Mouse (Mus musculus) CH12.LX (cell line): ENCODE data around the gene Fkbp1b. TPM values are rescaled to one million over a fixed set of nuclear protein-coding genes. Genes with fewer than 3 reads are reported as not detected.

Experiments used
- DNase-seq: peaks from one replicate; pipeline ENCODE4 v3.0.0-alpha.2; 2013; ENCODE audit errors: extremely low read depth
- H3K27ac ChIP-seq: 2 replicates; pipeline ENCODE4 v1.5.1; 2012; ENCODE audit warnings: low read depth, mild to moderate bottlenecking, control low read depth, moderate library complexity; ENCODE audit not compliant: insufficient read depth
- H3K27me3 ChIP-seq: replicated peaks from 2 replicates; pipeline ENCODE3; 2012; ENCODE audit warnings: inconsistent platforms
- H3K36me3 ChIP-seq, 2 experiments: replicated peaks in 1 of 2; 2 replicates each; pipeline versions ENCODE3 to v1.6.1; 2012; ENCODE audit warnings: inconsistent platforms in 1 of 2, low read length in 1 of 2, mild to moderate bottlenecking in 1 of 2, mixed read lengths in 1 of 2, moderate library complexity in 1 of 2; ENCODE audit not compliant: control insufficient read depth in 1 of 2, insufficient read depth in 1 of 2
- H3K4me1 ChIP-seq, 2 experiments: 2 replicates each; pipeline ENCODE4 v1.6.1; 2012; ENCODE audit warnings: inconsistent platforms in 1 of 2, moderate library complexity in 1 of 2; ENCODE audit not compliant: insufficient read depth in 2 of 2, control insufficient read depth in 1 of 2
- H3K4me2 ChIP-seq: 2 replicates; pipeline ENCODE4 v1.6.1; 2012; ENCODE audit warnings: low read depth, mild to moderate bottlenecking, control low read depth; ENCODE audit not compliant: poor library complexity, insufficient read depth, severe bottlenecking
- H3K4me3 ChIP-seq, 3 experiments: fragments of 150-350 bp in 1 of 3; sonication (generic) in 1 of 3; replicated peaks in 1 of 3; 2 replicates each; pipeline versions ENCODE3 to v1.5.1; 2011 to 2012; ENCODE audit warnings: low read depth in 2 of 3, low read length in 2 of 3, mild to moderate bottlenecking in 2 of 3, moderate library complexity in 2 of 3, control low read depth in 1 of 3, improper control_type of control experiment in 1 of 3, inconsistent platforms in 1 of 3, mixed read lengths in 1 of 3; ENCODE audit not compliant: poor library complexity in 1 of 3
- H3K79me2 ChIP-seq: replicated peaks from 2 replicates; pipeline ENCODE4 v1.6.1; 2012; ENCODE audit warnings: mild to moderate bottlenecking, moderate library complexity; ENCODE audit not compliant: control insufficient read depth, poor library complexity, insufficient read depth, severe bottlenecking; ENCODE audit errors: extremely low read depth
- H3K9ac ChIP-seq: 2 replicates; pipeline ENCODE4 v1.6.1; 2012; ENCODE audit warnings: low read depth, mild to moderate bottlenecking, control low read depth, moderate library complexity; ENCODE audit not compliant: insufficient read depth
- H3K9me3 ChIP-seq: replicated peaks from 2 replicates; pipeline ENCODE3; 2012; ENCODE audit warnings: low read length, inconsistent platforms, mixed read lengths
- BHLHE40 ChIP-seq: IDR thresholded peaks from 2 replicates; pipeline ENCODE4 v1.6.1; 2011; ENCODE audit warnings: mild to moderate bottlenecking, low read depth, low read length, improper control_type of control experiment
- CTCF ChIP-seq, 2 experiments: IDR thresholded peaks in 1 of 2; conservative IDR thresholded peaks in 1 of 2; 2 replicates each; pipeline ENCODE4 v1.5.1; 2011 to 2012; ENCODE audit warnings: low read depth in 2 of 2, low read length in 2 of 2, improper control_type of control experiment in 1 of 2, inconsistent platforms in 1 of 2, mild to moderate bottlenecking in 1 of 2, moderate library complexity in 1 of 2
- E2F4 ChIP-seq: IDR thresholded peaks from 2 replicates; pipeline ENCODE4 v1.6.1; 2011; ENCODE audit warnings: low read depth, low read length, improper control_type of control experiment; ENCODE audit not compliant: insufficient replicate concordance
- ETS1 ChIP-seq: conservative IDR thresholded peaks from 2 replicates; pipeline ENCODE4 v1.6.1; 2012; ENCODE audit warnings: low read depth, mild to moderate bottlenecking, inconsistent platforms, low read length, improper control_type of control experiment, moderate library complexity
- HCFC1 ChIP-seq: IDR thresholded peaks from 2 replicates; pipeline ENCODE4 v1.6.1; 2012; ENCODE audit warnings: low read depth, mild to moderate bottlenecking, inconsistent platforms, low read length, improper control_type of control experiment
- KAT2A ChIP-seq: IDR thresholded peaks from 2 replicates; pipeline ENCODE4 v1.6.1; 2012; ENCODE audit warnings: low read length, improper control_type of control experiment, inconsistent platforms; ENCODE audit not compliant: insufficient replicate concordance
- MAFK ChIP-seq: IDR thresholded peaks from 2 replicates; pipeline ENCODE4 v1.6.1; 2011; ENCODE audit warnings: low read length, improper control_type of control experiment; ENCODE audit not compliant: insufficient replicate concordance
- MEF2A ChIP-seq: IDR thresholded peaks from 2 replicates; pipeline ENCODE4 v1.6.1; 2014; ENCODE audit warnings: low read depth, mild to moderate bottlenecking, inconsistent platforms, low read length, improper control_type of control experiment, borderline replicate concordance
- NELFE ChIP-seq: IDR thresholded peaks from 2 replicates; pipeline ENCODE4 v1.6.1; 2011; ENCODE audit warnings: low read depth, low read length, improper control_type of control experiment
- NRF1 ChIP-seq: IDR thresholded peaks from 2 replicates; pipeline ENCODE4 v1.6.1; 2014; ENCODE audit warnings: low read depth, mild to moderate bottlenecking, inconsistent platforms, low read length, improper control_type of control experiment, moderate library complexity
- POLR2A ChIP-seq: IDR thresholded peaks from 2 replicates; pipeline ENCODE4 v1.6.1; 2011; ENCODE audit warnings: low read depth, mild to moderate bottlenecking, improper control_type of control experiment, low read length
- RAD21 ChIP-seq: IDR thresholded peaks from 2 replicates; pipeline ENCODE4 v1.6.1; 2011; ENCODE audit warnings: low read depth, mild to moderate bottlenecking, low read length, improper control_type of control experiment, moderate library complexity
- SIN3A ChIP-seq: IDR thresholded peaks from 2 replicates; pipeline ENCODE4 v1.6.1; 2012; ENCODE audit warnings: low read length, improper control_type of control experiment, inconsistent platforms
- SMC3 ChIP-seq: IDR thresholded peaks from 2 replicates; pipeline ENCODE4 v1.6.1; 2011; ENCODE audit warnings: low read depth, low read length, improper control_type of control experiment
- TCF12 ChIP-seq: IDR thresholded peaks from 2 replicates; pipeline ENCODE4 v1.6.1; 2014; ENCODE audit warnings: low read depth, mild to moderate bottlenecking, inconsistent platforms, low read length, improper control_type of control experiment
- USF2 ChIP-seq: conservative IDR thresholded peaks from 2 replicates; pipeline ENCODE4 v1.6.1; 2011; ENCODE audit warnings: low read depth, low read length, improper control_type of control experiment
- ZC3H11A ChIP-seq: IDR thresholded peaks from 2 replicates; pipeline ENCODE4 v1.6.1; 2012; ENCODE audit warnings: low read depth, mild to moderate bottlenecking, inconsistent platforms, low read length, improper control_type of control experiment
- ZKSCAN1 ChIP-seq: IDR thresholded peaks from 2 replicates; pipeline ENCODE4 v1.6.1; 2012; ENCODE audit warnings: low read depth, inconsistent platforms, low read length, improper control_type of control experiment, borderline replicate concordance
- ZNF384 ChIP-seq: IDR thresholded peaks from 2 replicates; pipeline ENCODE4 v1.6.1; 2012; ENCODE audit warnings: low read depth, low read length, improper control_type of control experiment, inconsistent platforms
- dilution Hi-C: fragments of 300-500 bp; cut with MboI; formaldehyde crosslinking; loops from 2 replicates; pipeline ENCODE4 v1.14.3; 2020; ENCODE audit warnings: low sequenced_read_pairs; ENCODE audit not compliant: extremely low pct_unique_long_range_greater_than_20kb, extremely low pct_ligation_motif_present
- in situ Hi-C: fragments of 300-500 bp; cut with MboI; formaldehyde crosslinking; loops from 3 replicates; pipeline ENCODE4 v1.14.3; 2019; ENCODE audit warnings: low sequenced_read_pairs, low pct_ligation_motif_present, low pct_unique_long_range_greater_than_20kb, mixed read lengths
- polyA plus RNA-seq: library from polyadenylated mRNA; unstranded; fragments of >175 nt; gene quantifications from 2 replicates; pipeline ENCODE4 v1.2.1, GENCODE M21; 2012; ENCODE audit warnings: low read depth; ENCODE audit not compliant: insufficient read length
- total RNA-seq, 2 experiments: library from RNA; depleted of rRNA; stranded (reverse); fragments of 300-350 nt in 1 of 2; fragments of >200 nt in 1 of 2; gene quantifications; 2 replicates each; pipeline ENCODE4 v1.2.3; 2012 to 2014

Gene Fkbp1b
- total and polyA plus RNA-seq, 3 experiments: 0.38 TPM; not detected in 2

GRCm38 (mm10) chr12:4872983-4873477 lies 31.6 kb upstream of the Fkbp1b start:
- Histone ChIP-seq H3K4me2 (no peak overlapping the region), H3K27ac (no peak overlapping the region), H3K36me3 (peaks cover 0 to 3% of the 10 kb centered on the region in 2 experiments), H3K4me1 (peaks cover 0 to 3% of the 10 kb centered on the region in 2 experiments; a peak in 1 of 4 replicates), H3K9me3 (no peaks in the 10 kb centered on the region), H3K79me2 (no peaks in the 10 kb centered on the region), H3K4me3 (no peak overlapping the region), H3K9ac (no peak overlapping the region), H3K27me3 (no peaks in the 10 kb centered on the region)
- dilution Hi-C loops (no loop called here), in situ Hi-C loops (no loop called here)
- no peak for TF ChIP-seq NELFE
- no peak for TF ChIP-seq USF2
- no peak for TF ChIP-seq SMC3
- TF ChIP-seq POLR2A: no peak
- no peak for DNase-seq

DNA sequence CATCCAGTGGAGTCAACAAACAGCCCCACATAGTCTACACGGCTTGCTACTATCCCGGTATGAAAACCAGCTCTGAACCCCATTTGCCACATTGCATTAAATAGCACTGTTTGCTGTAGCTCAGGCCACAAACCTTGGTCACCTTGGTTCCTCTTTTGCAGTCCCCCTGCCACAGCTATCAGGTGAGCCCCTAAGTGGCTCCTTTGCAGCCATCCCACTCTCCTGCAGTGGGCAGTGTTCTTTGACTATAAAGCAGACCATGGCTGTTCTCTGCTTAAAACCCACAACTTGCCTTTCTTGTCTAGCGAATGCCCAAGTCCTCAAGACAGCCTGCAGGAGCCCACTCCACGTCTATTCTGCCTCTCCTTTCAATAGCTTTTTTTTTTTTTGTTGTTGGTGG lies 30.9 kb upstream of the Fkbp1b start:
- no peak overlapping the region for H3K4me2 ChIP-seq
- dilution Hi-C loops: no loop called here
- no peaks in the 10 kb centered on the region for H3K79me2 ChIP-seq
- no peak for DNase-seq
- H3K9me3 ChIP-seq: no peaks in the 10 kb centered on the region
- TF ChIP-seq SIN3A: no peak
- TF ChIP-seq TCF12: no peak
- no peak for TF ChIP-seq KAT2A
- 0 out of 4 replicates have a peak, but pooled peaks of 1 of the 2 experiments have one; percentile 21 for TF ChIP-seq CTCF (conservative IDR thresholded peaks at IDR 0.05 in 1 of 2, IDR thresholded peaks at IDR 0.05 in 1 of 2; ENCODE audit: low read depth in 2 of 2, low read length in 2 of 2)
- no peak for TF ChIP-seq HCFC1
- no peak for TF ChIP-seq BHLHE40
- TF ChIP-seq MEF2A: no peak
- no peak for TF ChIP-seq POLR2A
- peaks cover 0 to 3% of the 10 kb centered on the region in 2 experiments; a peak in 1 of 4 replicates for H3K4me1 ChIP-seq
- in situ Hi-C loops: no loop called here
- no peak overlapping the region for H3K9ac ChIP-seq
- H3K36me3 ChIP-seq: peaks cover 0 to 2% of the 10 kb centered on the region in 2 experiments
- H3K27ac ChIP-seq: no peak overlapping the region
- H3K27me3 ChIP-seq: no peaks in the 10 kb centered on the region
- H3K4me3 ChIP-seq: no peak overlapping the region

DNA sequence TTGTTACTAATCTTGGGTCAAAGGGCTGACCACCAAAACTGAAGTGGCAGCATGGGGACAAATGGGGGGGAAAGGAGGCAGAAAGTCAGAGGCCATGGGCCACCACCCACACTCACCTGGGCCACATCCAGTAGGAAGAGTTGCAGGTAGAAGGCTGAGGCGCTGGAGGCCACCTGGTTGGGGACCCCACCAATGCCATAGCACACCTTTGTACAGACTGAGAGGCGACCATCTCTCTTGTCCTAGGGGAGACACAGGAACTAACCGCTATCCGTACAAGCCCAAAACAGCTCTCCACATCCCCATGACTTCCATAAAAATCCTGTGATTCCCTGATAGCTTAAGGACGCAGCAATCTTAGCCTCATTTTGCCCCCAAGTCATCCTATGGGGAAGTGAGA lies 29.9 kb upstream of the Fkbp1b start:
- no peaks in the 10 kb centered on the region for H3K79me2 ChIP-seq
- dilution Hi-C loops (no loop called here), in situ Hi-C loops (no loop called here)
- DNase-seq: no peak
- H3K4me2 ChIP-seq: no peak overlapping the region
- no peaks in the 10 kb centered on the region for H3K9me3 ChIP-seq
- TF ChIP-seq RAD21: no peak
- TF ChIP-seq NRF1: no peak
- no peak for TF ChIP-seq ETS1
- no peak for TF ChIP-seq ZKSCAN1
- TF ChIP-seq MEF2A: no peak
- TF ChIP-seq CTCF (conservative IDR thresholded peaks at IDR 0.05 in 1 of 2, IDR thresholded peaks at IDR 0.05 in 1 of 2; ENCODE audit: low read depth in 2 of 2, low read length in 2 of 2): no peak
- TF ChIP-seq POLR2A: no peak
- no peak for TF ChIP-seq ZC3H11A
- no peak for TF ChIP-seq USF2
- TF ChIP-seq E2F4: no peak
- TF ChIP-seq MAFK: no peak
- TF ChIP-seq ZNF384: no peak
- no peak for TF ChIP-seq NELFE
- no peak overlapping the region for H3K27ac ChIP-seq
- H3K27me3 ChIP-seq: no peaks in the 10 kb centered on the region
- H3K9ac ChIP-seq: no peak overlapping the region
- peaks cover 0 to 2% of the 10 kb centered on the region in 2 experiments for H3K36me3 ChIP-seq
- H3K4me3 ChIP-seq: no peak overlapping the region
- peaks cover 0 to 3% of the 10 kb centered on the region in 2 experiments; a peak in 1 of 4 replicates for H3K4me1 ChIP-seq
